Mouse (Mus musculus): ENCODE measurements around the gene Ddost. TPM values are rescaled to one million over a fixed set of nuclear protein-coding genes. Genes with fewer than 3 reads are reported as not detected.

Gene Ddost
- polyA plus RNA-seq, 1 experiment from 2014 or later: 396 TPM

GRCm38 (mm10) chr4:138343341-138343837 lies 38.9 kb downstream of the Ddost start:
- no peak for ATAC-seq (ENCODE audit: insufficient read depth, low FRiP score, low read depth)
- Histone ChIP-seq H3K9ac (no peak overlapping the region), H3K27me3 (replicated peaks) (no peaks in the 10 kb centered on the region), H3K27ac (peak overlapping the region; percentile 66), H3K9me3 (no peaks in the 10 kb centered on the region), H3K4me1 (no peaks in the 10 kb centered on the region), H3K36me3 (no peaks in the 10 kb centered on the region), H3K4me3 (replicated peaks) (no peak overlapping the region), H3K4me2 (no peak overlapping the region)
- WGBS: 76% methylated on average over 10 of the region's 10 CpGs

DNA sequence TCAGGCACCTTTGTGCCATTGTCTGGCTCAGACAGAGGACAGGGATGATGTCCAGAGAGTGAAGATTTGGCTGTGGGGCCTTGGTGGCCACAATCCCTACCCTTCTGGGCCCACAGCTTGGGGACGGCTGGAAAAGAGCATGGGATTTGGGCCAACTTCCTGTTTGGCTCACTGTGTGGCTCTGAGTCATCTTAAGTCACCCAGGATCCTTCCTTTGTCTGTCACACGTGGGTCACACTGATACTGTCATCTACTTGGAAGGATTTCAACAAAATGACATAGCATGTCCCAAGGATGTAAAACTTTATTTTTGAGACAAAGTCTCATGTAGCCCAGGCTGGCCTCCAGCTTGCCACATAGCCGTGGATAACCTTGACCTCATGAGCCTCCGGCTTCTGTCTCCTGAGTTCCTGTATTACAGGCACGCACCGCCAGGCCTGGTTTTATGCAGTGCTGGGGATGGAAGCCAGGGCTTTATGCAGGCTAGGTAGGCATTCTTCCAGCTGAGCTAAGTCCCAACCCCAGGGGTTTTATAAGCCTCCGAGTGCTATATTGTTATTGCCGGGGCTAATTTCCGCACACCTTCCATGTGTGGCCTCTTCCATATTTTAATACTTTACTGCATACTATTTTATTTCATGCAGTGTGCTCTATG lies 40.5 kb downstream of the Ddost start:
- WGBS: 75% methylated on average over 9 of the region's 9 CpGs
- ATAC-seq (ENCODE audit: insufficient read depth, low FRiP score, low read depth): no peak
- Histone ChIP-seq H3K9me3 (no peaks in the 10 kb centered on the region), H3K27me3 (replicated peaks) (no peaks in the 10 kb centered on the region), H3K27ac (no peak overlapping the region), H3K36me3 (no peaks in the 10 kb centered on the region), H3K9ac (no peak overlapping the region), H3K4me1 (no peaks in the 10 kb centered on the region), H3K4me3 (replicated peaks) (no peak overlapping the region), H3K4me2 (no peak overlapping the region)

- H3K9ac ChIP-seq: no peak overlapping the region
- WGBS: 69% methylated on average over 1 of the region's 1 CpGs
- H3K4me1 ChIP-seq: no peaks in the 10 kb centered on the region
- no peaks in the 10 kb centered on the region for H3K27me3 ChIP-seq (replicated peaks)
- no peak overlapping the region for H3K4me2 ChIP-seq
- H3K4me3 ChIP-seq (replicated peaks): no peak overlapping the region
- H3K27ac ChIP-seq: no peak overlapping the region
- no peaks in the 10 kb centered on the region for H3K9me3 ChIP-seq
- no peak for ATAC-seq (ENCODE audit: insufficient read depth, low FRiP score, low read depth)
- H3K36me3 ChIP-seq: no peaks in the 10 kb centered on the region
Measured at GRCm38 (mm10) chr4:138347280-138347679, 42.8 kb downstream of the Ddost start.

- no peak for ATAC-seq (ENCODE audit: insufficient read depth, low FRiP score, low read depth)
- Histone ChIP-seq H3K4me2 (no peak overlapping the region), H3K9ac (no peak overlapping the region), H3K4me3 (replicated peaks) (no peak overlapping the region), H3K9me3 (no peaks in the 10 kb centered on the region), H3K27ac (no peak overlapping the region), H3K36me3 (no peaks in the 10 kb centered on the region), H3K27me3 (replicated peaks) (no peaks in the 10 kb centered on the region), H3K4me1 (no peaks in the 10 kb centered on the region)
- 74% methylated on average over 7 of the region's 7 CpGs for WGBS
Measured at GRCm38 (mm10) chr4:138348716-138349115, 44.2 kb downstream of the Ddost start.

GRCm38 (mm10) chr4:138351821-138352220 lies 47.3 kb downstream of the Ddost start:
- ATAC-seq (ENCODE audit: insufficient read depth, low FRiP score, low read depth): no peak
- no peak overlapping the region for H3K4me2 ChIP-seq
- no peaks in the 10 kb centered on the region for H3K27me3 ChIP-seq (replicated peaks)
- no peaks in the 10 kb centered on the region for H3K36me3 ChIP-seq
- H3K9ac ChIP-seq: no peak overlapping the region
- no peaks in the 10 kb centered on the region for H3K9me3 ChIP-seq
- no peak overlapping the region for H3K27ac ChIP-seq
- WGBS: 82% methylated on average over 5 of the region's 5 CpGs
- H3K4me3 ChIP-seq (replicated peaks): no peak overlapping the region
- no peaks in the 10 kb centered on the region for H3K4me1 ChIP-seq

DNA sequence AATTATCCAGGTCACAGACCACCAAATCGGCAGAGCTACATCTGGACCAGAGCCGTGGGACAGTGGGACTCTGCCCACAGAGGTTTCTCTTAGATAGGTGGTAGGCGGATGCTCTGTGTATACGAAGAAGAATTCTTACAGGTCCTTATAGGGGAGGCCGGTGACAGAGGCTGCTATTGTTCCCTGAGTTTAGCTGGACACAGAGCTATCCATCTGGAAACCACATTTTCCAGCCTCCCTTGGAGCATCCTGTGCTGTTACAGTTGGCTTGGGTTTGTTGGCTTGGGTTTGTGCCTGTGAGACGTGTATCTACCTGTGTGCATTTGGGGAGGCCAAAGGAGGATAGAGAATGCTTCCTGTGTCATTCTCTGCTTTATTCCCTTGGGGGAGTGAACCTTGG lies 48.2 kb downstream of the Ddost start:
- Histone ChIP-seq H3K4me3 (replicated peaks) (no peak overlapping the region), H3K4me1 (no peaks in the 10 kb centered on the region), H3K4me2 (no peak overlapping the region), H3K27me3 (replicated peaks) (no peaks in the 10 kb centered on the region), H3K36me3 (no peaks in the 10 kb centered on the region), H3K9me3 (no peaks in the 10 kb centered on the region), H3K27ac (no peak overlapping the region), H3K9ac (no peak overlapping the region)
- no peak for ATAC-seq (ENCODE audit: insufficient read depth, low FRiP score, low read depth)
- 86% methylated on average over 6 of the region's 6 CpGs for WGBS

GRCm38 (mm10) chr4:138353438-138354171 lies 49.1 kb downstream of the Ddost start:
- Histone ChIP-seq H3K4me1 (no peaks in the 10 kb centered on the region), H3K9ac (no peak overlapping the region), H3K9me3 (no peaks in the 10 kb centered on the region), H3K27ac (no peak overlapping the region), H3K4me2 (no peak overlapping the region), H3K27me3 (replicated peaks) (no peaks in the 10 kb centered on the region), H3K4me3 (replicated peaks) (no peak overlapping the region), H3K36me3 (no peaks in the 10 kb centered on the region)
- ATAC-seq (ENCODE audit: insufficient read depth, low FRiP score, low read depth): no peak
- 77% methylated on average over 10 of the region's 10 CpGs for WGBS

GRCm38 (mm10) chr4:138355496-138355895 lies 51.0 kb downstream of the Ddost start:
- Histone ChIP-seq H3K4me3 (replicated peaks) (no peak overlapping the region), H3K27ac (no peak overlapping the region), H3K4me1 (no peaks in the 10 kb centered on the region), H3K9ac (no peak overlapping the region), H3K4me2 (no peak overlapping the region), H3K9me3 (no peaks in the 10 kb centered on the region), H3K36me3 (no peaks in the 10 kb centered on the region), H3K27me3 (replicated peaks) (no peaks in the 10 kb centered on the region)
- no peak for ATAC-seq (ENCODE audit: insufficient read depth, low FRiP score, low read depth)
- 74% methylated on average over 2 of the region's 2 CpGs for WGBS

- H3K9me3 ChIP-seq: no peaks in the 10 kb centered on the region
- no peak overlapping the region for H3K4me3 ChIP-seq (replicated peaks)
- H3K27me3 ChIP-seq (replicated peaks): no peaks in the 10 kb centered on the region
- H3K9ac ChIP-seq: no peak overlapping the region
- H3K4me2 ChIP-seq: no peak overlapping the region
- 80% methylated on average over 8 of the region's 8 CpGs for WGBS
- no peaks in the 10 kb centered on the region for H3K36me3 ChIP-seq
- H3K4me1 ChIP-seq: no peaks in the 10 kb centered on the region
- no peak overlapping the region for H3K27ac ChIP-seq
- no peak for ATAC-seq (ENCODE audit: insufficient read depth, low FRiP score, low read depth)
Measured at GRCm38 (mm10) chr4:138356141-138356540, 51.6 kb downstream of the Ddost start.

GRCm38 (mm10) chr4:138356551-138356950 lies 52.0 kb downstream of the Ddost start:
- no peaks in the 10 kb centered on the region for H3K4me1 ChIP-seq
- no peaks in the 10 kb centered on the region for H3K36me3 ChIP-seq
- 86% methylated on average over 12 of the region's 12 CpGs for WGBS
- H3K9me3 ChIP-seq: no peaks in the 10 kb centered on the region
- H3K27ac ChIP-seq: no peak overlapping the region
- no peaks in the 10 kb centered on the region for H3K27me3 ChIP-seq (replicated peaks)
- no peak overlapping the region for H3K9ac ChIP-seq
- no peak overlapping the region for H3K4me2 ChIP-seq
- no peak overlapping the region for H3K4me3 ChIP-seq (replicated peaks)
- no peak for ATAC-seq (ENCODE audit: insufficient read depth, low FRiP score, low read depth)

- no peaks in the 10 kb centered on the region for H3K9me3 ChIP-seq
- no peak for ATAC-seq (ENCODE audit: insufficient read depth, low FRiP score, low read depth)
- WGBS: 76% methylated on average over 3 of the region's 3 CpGs
- no peaks in the 10 kb centered on the region for H3K36me3 ChIP-seq
- no peak overlapping the region for H3K4me2 ChIP-seq
- no peaks in the 10 kb centered on the region for H3K4me1 ChIP-seq
- H3K4me3 ChIP-seq (replicated peaks): no peak overlapping the region
- H3K9ac ChIP-seq: no peak overlapping the region
- no peaks in the 10 kb centered on the region for H3K27me3 ChIP-seq (replicated peaks)
- H3K27ac ChIP-seq: no peak overlapping the region
Measured at GRCm38 (mm10) chr4:138358176-138358575, 53.6 kb downstream of the Ddost start.

- Histone ChIP-seq H3K27ac (0 out of 2 replicates have a peak overlapping the region, but pooled peaks have one; percentile 44), H3K9ac (no peak overlapping the region), H3K9me3 (no peaks in the 10 kb centered on the region), H3K4me2 (no peak overlapping the region), H3K4me3 (replicated peaks) (no peak overlapping the region), H3K4me1 (no peaks in the 10 kb centered on the region), H3K27me3 (replicated peaks) (no peaks in the 10 kb centered on the region), H3K36me3 (no peaks in the 10 kb centered on the region)
- 10% methylated on average over 11 of the region's 11 CpGs for WGBS
- peak; percentile 53; the same call in 1 of the 2 replicates for ATAC-seq (ENCODE audit: insufficient read depth, low FRiP score, low read depth)
Measured at GRCm38 (mm10) chr4:138361370-138361821, 56.9 kb downstream of the Ddost start.
